Mouse (Mus musculus) MEL (cell line): ENCODE measurements at regions not wholly inside any gene's neighbourhood (a gene's known extent, or its start where the extent isn't known, plus 50 kb on each side); places are given as distances from the start of the nearest gene placed in this dataset.

Experiments used
- DNase-seq: peaks from one replicate; pipeline ENCODE4 v3.0.0; 2011; ENCODE audit warnings: low read depth, low spot score
- H3K27ac ChIP-seq: 2 replicates; pipeline ENCODE4 v1.5.1; 2012; ENCODE audit warnings: low read depth, mild to moderate bottlenecking, control low read depth, low read length, moderate library complexity; ENCODE audit not compliant: control insufficient read depth
- H3K27me3 ChIP-seq, 2 experiments: fragments of 150-350 bp in 1 of 2; sonication (generic) in 1 of 2; 2 replicates each; pipeline ENCODE4 v1.6.1; 2012; ENCODE audit warnings: low read length in 2 of 2, mild to moderate bottlenecking in 2 of 2, improper control_type of control experiment in 1 of 2, moderate library complexity in 1 of 2; ENCODE audit not compliant: insufficient read depth in 2 of 2, control insufficient read depth in 1 of 2
- H3K36me3 ChIP-seq, 2 experiments: 2 replicates each; pipeline ENCODE4 v1.6.1; 2012 to 2014; ENCODE audit warnings: low read length in 2 of 2, improper control_type of control experiment in 1 of 2, inconsistent platforms in 1 of 2, mild to moderate bottlenecking in 1 of 2; ENCODE audit not compliant: insufficient read depth in 2 of 2, control insufficient read depth in 1 of 2
- H3K4me1 ChIP-seq, 2 experiments: fragments of 150-350 bp in 1 of 2; sonication (generic) in 1 of 2; 2 replicates each; pipeline ENCODE4 v1.6.1; 2012; ENCODE audit warnings: low read length in 2 of 2, improper control_type of control experiment in 1 of 2, mild to moderate bottlenecking in 1 of 2; ENCODE audit not compliant: insufficient read depth in 2 of 2, control insufficient read depth in 1 of 2
- H3K4me3 ChIP-seq, 2 experiments: fragments of 150-350 bp in 1 of 2; sonication (generic) in 1 of 2; 2 replicates each; pipeline ENCODE4 v1.5.1; 2012; ENCODE audit warnings: low read depth in 2 of 2, low read length in 2 of 2, mild to moderate bottlenecking in 2 of 2, moderate library complexity in 2 of 2, control low read depth in 1 of 2, improper control_type of control experiment in 1 of 2; ENCODE audit not compliant: control insufficient read depth in 1 of 2, insufficient read depth in 1 of 2
- H3K79me2 ChIP-seq: 2 replicates; pipeline ENCODE4 v1.6.1; 2012; ENCODE audit warnings: mild to moderate bottlenecking, low read length, moderate library complexity; ENCODE audit not compliant: control insufficient read depth, poor library complexity, insufficient read depth
- H3K9ac ChIP-seq: 2 replicates; pipeline ENCODE4 v1.6.1; 2012; ENCODE audit warnings: low read depth, mild to moderate bottlenecking, control low read depth, low read length, moderate library complexity; ENCODE audit not compliant: control insufficient read depth, poor library complexity, severe bottlenecking
- H3K9me3 ChIP-seq: fragments of 150-350 bp; sonication (generic); replicated peaks from 2 replicates; pipeline ENCODE4 v1.6.1; 2012; ENCODE audit warnings: mild to moderate bottlenecking, low read length, improper control_type of control experiment, moderate library complexity; ENCODE audit not compliant: insufficient read depth
- BHLHE40 ChIP-seq: IDR thresholded peaks from 2 replicates; pipeline ENCODE4 v1.6.1; 2012; ENCODE audit warnings: low read depth, mild to moderate bottlenecking, inconsistent platforms, low read length, improper control_type of control experiment, borderline replicate concordance
- ELF1 ChIP-seq: IDR thresholded peaks from 2 replicates; pipeline ENCODE4 v1.6.1; 2014; ENCODE audit warnings: low read depth, mild to moderate bottlenecking, inconsistent platforms, low read length, improper control_type of control experiment, moderate library complexity
- EP300 ChIP-seq, 2 experiments: IDR thresholded peaks; 2 replicates each; pipeline ENCODE4 v1.6.1; 2011; ENCODE audit warnings: improper control_type of control experiment in 2 of 2, low read length in 2 of 2, low read depth in 1 of 2, mild to moderate bottlenecking in 1 of 2
- ETS1 ChIP-seq: IDR thresholded peaks from 2 replicates; pipeline ENCODE4 v1.6.1; 2012; ENCODE audit warnings: low read depth, mild to moderate bottlenecking, inconsistent platforms, low read length, improper control_type of control experiment, moderate library complexity
- GABPA ChIP-seq: IDR thresholded peaks from 2 replicates; pipeline ENCODE4 v1.6.1; 2012; ENCODE audit warnings: low read depth, mild to moderate bottlenecking, inconsistent platforms, low read length, improper control_type of control experiment, moderate library complexity
- HCFC1 ChIP-seq: IDR thresholded peaks from 2 replicates; pipeline ENCODE4 v1.6.1; 2012; ENCODE audit warnings: low read depth, mild to moderate bottlenecking, inconsistent platforms, low read length, improper control_type of control experiment, moderate library complexity
- JUND ChIP-seq: IDR thresholded peaks from 2 replicates; pipeline ENCODE4 v1.6.1; 2011; ENCODE audit warnings: low read depth, mild to moderate bottlenecking, improper control_type of control experiment, low read length
- KAT2A ChIP-seq: conservative IDR thresholded peaks from 2 replicates; pipeline ENCODE4 v1.6.1; 2012; ENCODE audit warnings: low read depth, low read length, improper control_type of control experiment, inconsistent platforms
- MAX ChIP-seq: IDR thresholded peaks from 2 replicates; pipeline ENCODE4 v1.6.1; 2011; ENCODE audit warnings: low read length, improper control_type of control experiment
- MAZ ChIP-seq: IDR thresholded peaks from 2 replicates; pipeline ENCODE4 v1.6.1; 2012; ENCODE audit warnings: low read depth, mild to moderate bottlenecking, inconsistent platforms, low read length, improper control_type of control experiment
- MEF2A ChIP-seq: IDR thresholded peaks from 2 replicates; pipeline ENCODE4 v1.6.1; 2014; ENCODE audit warnings: low read depth, mild to moderate bottlenecking, inconsistent platforms, low read length, improper control_type of control experiment; ENCODE audit not compliant: poor library complexity, insufficient replicate concordance, severe bottlenecking; ENCODE audit errors: extremely low read depth
- MXI1 ChIP-seq: IDR thresholded peaks from 2 replicates; pipeline ENCODE4 v1.6.1; 2011; ENCODE audit warnings: mild to moderate bottlenecking, low read depth, low read length, improper control_type of control experiment
- MYB ChIP-seq: IDR thresholded peaks from 2 replicates; pipeline ENCODE4 v1.6.1; 2011; ENCODE audit warnings: mild to moderate bottlenecking, low read depth, low read length, improper control_type of control experiment
- MYC ChIP-seq: IDR thresholded peaks from 2 replicates; pipeline ENCODE4 v1.6.1; 2011; ENCODE audit warnings: low read depth, mild to moderate bottlenecking, low read length, improper control_type of control experiment, moderate library complexity
- NRF1 ChIP-seq: IDR thresholded peaks from 2 replicates; pipeline ENCODE4 v1.6.1; 2014; ENCODE audit warnings: low read depth, mild to moderate bottlenecking, inconsistent platforms, low read length, improper control_type of control experiment, moderate library complexity; ENCODE audit not compliant: poor library complexity, insufficient read depth, severe bottlenecking
- POLR2AphosphoS2 ChIP-seq: IDR thresholded peaks from 2 replicates; pipeline ENCODE4 v1.6.1; 2011; ENCODE audit warnings: low read length, improper control_type of control experiment
- POLR2AphosphoS5 ChIP-seq: IDR thresholded peaks from 2 replicates; pipeline ENCODE4 v1.6.1; 2012; ENCODE audit warnings: low read depth, borderline replicate concordance, mild to moderate bottlenecking, inconsistent platforms, low read length, moderate library complexity, mixed read lengths
- RAD21 ChIP-seq: IDR thresholded peaks from 2 replicates; pipeline ENCODE4 v1.6.1; 2011; ENCODE audit warnings: mild to moderate bottlenecking, low read depth, low read length, improper control_type of control experiment
- RCOR1 ChIP-seq: IDR thresholded peaks from 2 replicates; pipeline ENCODE4 v1.6.1; 2012; ENCODE audit warnings: low read depth, mild to moderate bottlenecking, inconsistent platforms, low read length, improper control_type of control experiment
- SIN3A ChIP-seq: IDR thresholded peaks from 2 replicates; pipeline ENCODE4 v1.6.1; 2012; ENCODE audit warnings: low read length, improper control_type of control experiment, inconsistent platforms
- SMC3 ChIP-seq: IDR thresholded peaks from 2 replicates; pipeline ENCODE4 v1.6.1; 2011; ENCODE audit warnings: low read depth, low read length, improper control_type of control experiment
- TAL1 ChIP-seq: IDR thresholded peaks from 2 replicates; pipeline ENCODE4 v1.6.1; 2012; ENCODE audit warnings: mild to moderate bottlenecking, inconsistent platforms, low read length, moderate library complexity, mixed read lengths
- TCF12 ChIP-seq: IDR thresholded peaks from 2 replicates; pipeline ENCODE4 v1.6.1; 2014; ENCODE audit warnings: low read depth, mild to moderate bottlenecking, inconsistent platforms, low read length, improper control_type of control experiment, moderate library complexity
- UBTF ChIP-seq: IDR thresholded peaks from 2 replicates; pipeline ENCODE4 v1.6.1; 2012; ENCODE audit warnings: low read depth, mild to moderate bottlenecking, inconsistent platforms, low read length, improper control_type of control experiment, moderate library complexity, borderline replicate concordance; ENCODE audit not compliant: insufficient read depth
- USF1 ChIP-seq: IDR thresholded peaks from 2 replicates; pipeline ENCODE4 v1.6.1; 2014; ENCODE audit warnings: low read depth, mild to moderate bottlenecking, inconsistent platforms, low read length, improper control_type of control experiment, moderate library complexity
- ZKSCAN1 ChIP-seq: IDR thresholded peaks from 2 replicates; pipeline ENCODE4 v1.6.1; 2012; ENCODE audit warnings: low read depth, mild to moderate bottlenecking, inconsistent platforms, low read length, improper control_type of control experiment, moderate library complexity
- ZMIZ1 ChIP-seq: IDR thresholded peaks from 2 replicates; pipeline ENCODE4 v1.6.1; 2012; ENCODE audit warnings: low read depth, mild to moderate bottlenecking, inconsistent platforms, low read length, improper control_type of control experiment, moderate library complexity

DNA sequence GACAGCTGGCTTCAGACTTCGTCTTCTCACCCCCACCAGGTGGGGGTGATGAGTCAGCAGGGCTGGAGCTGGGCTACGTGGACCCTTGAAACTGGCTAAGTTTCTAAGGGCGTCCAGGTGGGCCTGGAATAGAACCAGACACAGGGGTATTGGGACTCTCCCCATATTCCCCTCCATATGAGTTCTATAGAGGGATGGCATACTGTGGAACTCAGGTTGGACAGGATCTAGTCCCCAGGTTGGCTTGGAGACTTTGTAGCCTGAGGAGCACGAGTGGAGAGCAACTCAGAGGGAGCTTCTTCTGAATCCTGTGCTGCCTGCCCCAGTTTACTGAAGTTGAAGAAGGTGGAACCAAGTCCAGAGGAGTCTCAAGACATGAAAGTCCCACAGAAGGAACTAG, 1921.6 kb upstream of the Gm8797 start:
- Histone ChIP-seq H3K36me3 (no peaks in the 10 kb centered on the region), H3K27me3 (no peaks in the 10 kb centered on the region)
- TF ChIP-seq RCOR1 (no peak), POLR2AphosphoS2 (no peak), POLR2AphosphoS5 (no peak), SIN3A (no peak), MYB (no peak), JUND (no peak), RAD21 (no peak), MEF2A (no peak), MYC (no peak), UBTF (no peak)

GRCm38 (mm10) chr3:3831411-3832286, 1919.0 kb upstream of the Gm8797 start:
- Histone ChIP-seq H3K4me1 (no peaks in the 10 kb centered on the region), H3K4me3 (no peak overlapping the region), H3K27ac (no peak overlapping the region), H3K27me3 (no peaks in the 10 kb centered on the region), H3K79me2 (no peaks in the 10 kb centered on the region), H3K9ac (no peak overlapping the region), H3K36me3 (no peaks in the 10 kb centered on the region), H3K9me3 (no peaks in the 10 kb centered on the region)
- no peak for TF ChIP-seq RAD21
- TF ChIP-seq POLR2AphosphoS2, result no peak
- TF ChIP-seq ZMIZ1, result no peak
- no peak for TF ChIP-seq RCOR1
- TF ChIP-seq GABPA, result no peak
- no peak for TF ChIP-seq KAT2A
- TF ChIP-seq SMC3, result no peak
- TF ChIP-seq NRF1, result no peak
- no peak for TF ChIP-seq MAZ
- no peak for TF ChIP-seq TCF12
- no peak for TF ChIP-seq ELF1
- TF ChIP-seq ETS1, result no peak
- no peak for TF ChIP-seq BHLHE40
- no peak for TF ChIP-seq ZKSCAN1
- no peak for TF ChIP-seq HCFC1
- TF ChIP-seq MAX, result no peak
- no peak for TF ChIP-seq TAL1
- TF ChIP-seq EP300 (IDR thresholded peaks at IDR 0.05; ENCODE audit: low read depth in 1 of 2, low read length in 2 of 2), result no peak
- TF ChIP-seq USF1, result no peak
- no peak for TF ChIP-seq MXI1
- DNase-seq, result no peak

More for the DNA sequence above, 1921.6 kb upstream of the Gm8797 start:
- H3K4me1 ChIP-seq, result no peaks in the 10 kb centered on the region
- no peaks in the 10 kb centered on the region for H3K79me2 ChIP-seq
- no peak for DNase-seq
- no peak overlapping the region for H3K9ac ChIP-seq
- H3K27ac ChIP-seq, result no peak overlapping the region
- no peak overlapping the region for H3K4me3 ChIP-seq
- H3K9me3 ChIP-seq, result no peaks in the 10 kb centered on the region
